Mouse (Mus musculus): ENCODE data around the gene Pwwp2a. TPM values are rescaled to one million over a fixed set of nuclear protein-coding genes. Genes with fewer than 3 reads are reported as not detected.

Gene Pwwp2a
- 28.8 and 33.4 TPM in 2 replicates for polyA plus RNA-seq (2015; fragmentation: Nextera tagmentation; extraction: Ambion mirVana)

DNA sequence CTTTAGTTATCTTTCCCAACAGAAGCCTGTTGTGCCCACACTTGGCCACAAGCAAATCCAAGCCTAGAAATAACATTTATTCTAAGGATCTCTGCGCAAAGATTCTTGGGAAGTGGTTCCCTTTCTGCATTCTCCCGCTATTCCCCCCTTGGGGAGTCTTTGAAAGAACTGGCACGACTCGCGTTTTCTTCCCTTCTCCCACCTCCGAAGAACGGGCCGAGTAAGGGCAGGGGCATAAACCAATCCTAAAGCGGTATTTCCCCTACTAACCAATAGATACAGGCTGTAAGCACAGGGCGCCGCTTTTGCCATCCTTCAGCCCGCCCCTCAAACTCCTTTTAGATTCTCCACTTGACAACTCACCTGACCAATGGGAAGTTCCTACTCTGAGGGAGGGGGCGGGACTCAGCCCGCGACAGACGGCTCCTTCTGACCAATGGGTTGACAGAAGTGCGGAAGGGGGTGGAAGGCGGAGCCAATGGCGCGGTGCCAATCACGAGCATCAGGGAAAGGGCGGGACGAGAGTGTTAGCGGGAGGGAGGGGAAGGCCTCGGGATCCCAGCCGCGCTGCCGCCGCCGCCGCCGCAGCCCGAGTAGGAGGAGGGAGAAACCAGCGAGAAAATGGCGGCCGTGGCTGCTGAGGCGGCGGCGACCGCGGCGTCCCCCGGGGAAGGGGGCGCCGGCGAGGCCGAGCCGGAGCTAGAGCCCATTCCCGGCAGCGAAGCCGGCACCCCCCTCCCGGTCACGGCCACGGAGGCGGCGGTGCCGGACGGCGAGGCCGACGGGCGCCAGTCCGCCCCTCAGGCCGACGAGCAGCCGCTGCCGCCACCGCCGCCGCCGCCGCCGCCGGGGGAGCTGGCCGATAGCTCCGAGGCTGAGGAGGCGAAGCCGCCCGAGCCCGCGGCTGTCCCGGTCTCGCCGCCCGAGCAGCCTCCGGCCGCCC, at the start of gene Pwwp2a:
Pwwp2a (plus strand) TSS at position 527 of the 943 bp plus-strand sequence.
- WGBS, result under 1% methylated on average over 74 of the region's 87 CpGs
- peak within 1 kb of the TSS; percentile 70 for H3K4me3 ChIP-seq
- no peaks in the 10 kb centered on the region for H3K27me3 ChIP-seq
- peak within 1 kb of the TSS; percentile 61 for H3K4me2 ChIP-seq (replicated peaks)
- H3K27ac ChIP-seq (replicated peaks), result peak within 1 kb of the TSS; percentile 96
- peak within 1 kb of the TSS; percentile 92 for H3K9ac ChIP-seq (replicated peaks)
- ATAC-seq (replicated peaks), result peak; percentile 100
- no peaks in the 10 kb centered on the region for H3K9me3 ChIP-seq
- H3K4me1 ChIP-seq, result peaks cover 38% of the 10 kb centered on the region
- peaks cover 10% of the 10 kb centered on the region; the same call in 1 of the 2 replicates for H3K36me3 ChIP-seq

- no peak overlapping the region for H3K9ac ChIP-seq (replicated peaks)
- H3K4me1 ChIP-seq, result peaks cover 13% of the 10 kb centered on the region
- WGBS, result 65% methylated on average over 4 of the region's 4 CpGs
- H3K27me3 ChIP-seq, result no peaks in the 10 kb centered on the region
- no peaks in the 10 kb centered on the region for H3K9me3 ChIP-seq
- H3K27ac ChIP-seq (replicated peaks), result no peak overlapping the region
- no peak for ATAC-seq (replicated peaks)
- H3K4me2 ChIP-seq (replicated peaks), result no peak overlapping the region
- H3K36me3 ChIP-seq, result no peaks in the 10 kb centered on the region
- H3K4me3 ChIP-seq, result no peak overlapping the region
Measured at GRCm38 (mm10) chr11:43632566-43632965, 49.2 kb upstream of the Pwwp2a start.

GRCm38 (mm10) chr11:43633165-43633564, 48.6 kb upstream of the Pwwp2a start:
- WGBS, result 78% methylated on average over 6 of the region's 6 CpGs
- ATAC-seq (replicated peaks), result peak; percentile 35

DNA sequence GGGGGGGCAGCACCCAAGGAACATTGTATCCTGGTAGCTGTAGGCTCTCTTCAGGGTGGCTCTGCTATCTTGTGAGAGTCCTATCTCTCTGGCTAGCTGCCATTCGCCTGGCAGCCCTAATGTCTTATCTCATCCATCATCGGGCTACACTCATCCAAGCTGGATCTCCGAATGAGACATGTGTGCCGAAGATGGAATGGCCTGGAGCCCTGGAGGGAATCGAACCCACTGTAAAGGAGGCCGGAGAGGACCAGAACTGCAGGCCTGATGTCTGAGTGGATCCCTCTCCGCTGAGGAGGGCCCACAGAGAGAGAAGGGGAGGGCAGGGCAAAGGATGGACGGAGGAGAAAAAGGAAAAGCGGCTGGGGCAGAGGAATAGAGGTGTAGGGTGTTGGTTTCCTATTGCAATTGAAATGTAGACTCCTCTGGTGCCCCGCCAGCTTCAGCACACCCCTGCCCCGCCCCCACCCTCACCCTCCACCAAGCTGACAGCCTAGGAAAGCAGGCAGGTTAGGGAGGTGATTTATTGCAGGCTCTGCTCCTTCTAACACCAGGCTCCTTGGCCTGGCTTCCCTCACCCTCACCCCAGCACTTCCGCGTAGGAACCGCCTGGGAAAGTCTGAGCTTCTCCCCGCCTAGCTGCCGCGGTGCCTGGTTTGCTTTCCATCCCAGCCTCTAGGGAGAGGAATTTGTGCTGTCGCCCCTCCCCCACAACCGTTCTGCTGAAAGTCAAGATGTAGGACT, 48.0 kb upstream of the Pwwp2a start:
- 30% methylated on average over 19 of the region's 19 CpGs for WGBS

More at GRCm38 (mm10) chr11:43633165-43633564, 48.6 kb upstream of the Pwwp2a start:
- Histone ChIP-seq H3K9me3 (no peaks in the 10 kb centered on the region), H3K27me3 (no peaks in the 10 kb centered on the region), H3K4me2 (replicated peaks) (no peak overlapping the region), H3K4me3 (no peak overlapping the region), H3K27ac (replicated peaks) (no peak overlapping the region), H3K4me1 (peaks cover 13% of the 10 kb centered on the region), H3K36me3 (no peaks in the 10 kb centered on the region), H3K9ac (replicated peaks) (no peak overlapping the region)

DNA sequence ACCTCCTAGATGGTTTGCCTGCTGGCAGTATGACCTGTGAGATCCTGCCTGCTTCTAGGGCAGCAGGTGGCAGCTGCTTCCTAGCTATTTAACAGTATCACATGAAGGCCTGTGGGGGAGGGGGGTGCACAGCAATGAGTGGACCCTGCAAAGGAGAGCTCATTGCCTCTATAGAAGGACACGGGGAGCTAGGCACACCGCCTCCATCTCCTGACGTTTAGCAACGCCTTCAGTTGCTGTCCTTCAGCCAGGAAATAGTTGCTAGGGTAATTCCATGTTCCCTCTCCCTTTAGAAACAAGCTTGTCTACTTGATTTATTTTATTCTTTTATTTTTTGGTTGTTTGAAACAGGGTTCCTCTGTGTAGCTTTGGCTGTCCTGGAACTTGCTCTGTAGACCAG, 45.0 kb upstream of the Pwwp2a start:
- Histone ChIP-seq H3K4me3 (no peak overlapping the region), H3K27me3 (no peaks in the 10 kb centered on the region), H3K27ac (replicated peaks) (no peak overlapping the region), H3K4me1 (peaks cover 13% of the 10 kb centered on the region), H3K36me3 (no peaks in the 10 kb centered on the region), H3K9me3 (no peaks in the 10 kb centered on the region), H3K9ac (replicated peaks) (no peak overlapping the region), H3K4me2 (replicated peaks) (no peak overlapping the region)
- ATAC-seq (replicated peaks), result no peak
- 75% methylated on average over 4 of the region's 4 CpGs for WGBS

More for the DNA sequence above, 48.0 kb upstream of the Pwwp2a start:
- peaks cover 13% of the 10 kb centered on the region for H3K4me1 ChIP-seq
- H3K27ac ChIP-seq (replicated peaks), result no peak overlapping the region
- H3K27me3 ChIP-seq, result no peaks in the 10 kb centered on the region
- peak; percentile 67 for ATAC-seq (replicated peaks)
- H3K9ac ChIP-seq (replicated peaks), result no peak overlapping the region
- H3K9me3 ChIP-seq, result no peaks in the 10 kb centered on the region
- no peaks in the 10 kb centered on the region for H3K36me3 ChIP-seq
- H3K4me2 ChIP-seq (replicated peaks), result peak overlapping the region; percentile 27; the same call in 1 of the 2 replicates
- 0 out of 2 replicates have a peak overlapping the region, but pooled peaks have one; percentile 8 for H3K4me3 ChIP-seq

DNA sequence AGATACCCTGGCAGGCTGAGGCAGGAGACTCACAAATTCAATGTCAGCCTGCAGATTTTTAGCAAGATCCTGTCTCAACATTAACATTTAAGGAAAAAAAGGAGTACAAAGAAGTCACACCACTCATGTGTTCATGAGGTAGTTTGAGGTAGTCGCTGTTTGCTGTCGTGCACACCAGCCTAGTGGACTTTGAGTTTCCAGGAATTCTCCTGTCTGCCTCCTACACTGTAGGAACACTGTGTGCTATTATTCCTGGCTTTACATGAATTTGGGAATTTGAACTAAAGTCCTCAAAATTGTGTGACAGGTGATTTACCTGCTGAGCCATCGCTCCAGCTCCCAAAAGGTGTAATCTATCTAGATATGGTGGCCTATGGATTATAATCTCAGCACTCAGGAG, 43.3 kb upstream of the Pwwp2a start:
- Histone ChIP-seq H3K9ac (replicated peaks) (no peak overlapping the region), H3K4me2 (replicated peaks) (no peak overlapping the region), H3K36me3 (no peaks in the 10 kb centered on the region), H3K27ac (replicated peaks) (no peak overlapping the region), H3K4me3 (no peak overlapping the region), H3K27me3 (no peaks in the 10 kb centered on the region), H3K9me3 (no peaks in the 10 kb centered on the region), H3K4me1 (peaks cover 14% of the 10 kb centered on the region)
- WGBS, result 96% methylated on average over 3 of the region's 3 CpGs
- no peak for ATAC-seq (replicated peaks)

GRCm38 (mm10) chr11:43643180-43643591, 38.6 kb upstream of the Pwwp2a start:
- Histone ChIP-seq H3K4me3 (no peak overlapping the region), H3K27me3 (no peaks in the 10 kb centered on the region), H3K9me3 (no peaks in the 10 kb centered on the region), H3K4me2 (replicated peaks) (0 out of 2 replicates have a peak overlapping the region, but pooled peaks have one; percentile 9), H3K27ac (replicated peaks) (peak overlapping the region; percentile 67), H3K4me1 (peaks cover 16% of the 10 kb centered on the region), H3K36me3 (no peaks in the 10 kb centered on the region), H3K9ac (replicated peaks) (no peak overlapping the region)
- peak; percentile 94 for ATAC-seq (replicated peaks)
- WGBS, result 7% methylated on average over 2 of the region's 2 CpGs

- H3K36me3 ChIP-seq, result no peaks in the 10 kb centered on the region
- no peaks in the 10 kb centered on the region for H3K27me3 ChIP-seq
- no peak overlapping the region for H3K27ac ChIP-seq (replicated peaks)
- H3K4me1 ChIP-seq, result peaks cover 16% of the 10 kb centered on the region
- no peak for ATAC-seq (replicated peaks)
- no peak overlapping the region for H3K4me2 ChIP-seq (replicated peaks)
- WGBS, result 86% methylated on average over 3 of the region's 3 CpGs
- no peaks in the 10 kb centered on the region for H3K9me3 ChIP-seq
- no peak overlapping the region for H3K4me3 ChIP-seq
- H3K9ac ChIP-seq (replicated peaks), result no peak overlapping the region
Measured at GRCm38 (mm10) chr11:43645286-43645685, 36.5 kb upstream of the Pwwp2a start.

DNA sequence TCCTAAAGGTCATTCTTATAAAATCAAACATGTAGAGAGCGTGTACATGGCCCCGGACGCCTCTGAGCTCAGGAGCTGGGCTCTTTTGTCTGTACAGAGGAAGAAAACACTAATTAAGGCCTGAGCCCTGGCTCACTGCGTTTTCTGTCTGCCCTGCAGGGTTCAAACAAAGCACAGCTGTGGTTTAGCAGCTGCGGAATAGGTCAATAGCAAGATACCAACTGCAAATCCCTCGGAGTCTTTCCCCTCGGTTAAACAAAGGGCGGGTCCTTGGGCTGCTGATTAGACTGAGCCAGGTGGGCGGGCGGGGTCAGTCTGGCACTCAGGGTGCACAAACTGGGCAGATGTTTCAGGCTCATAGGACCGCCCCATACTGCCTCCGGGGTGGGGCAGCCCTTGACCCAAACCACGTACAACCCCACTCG, 28.7 kb upstream of the Pwwp2a start:
- Histone ChIP-seq H3K27ac (replicated peaks) (no peak overlapping the region), H3K27me3 (no peaks in the 10 kb centered on the region), H3K36me3 (no peaks in the 10 kb centered on the region), H3K9ac (replicated peaks) (no peak overlapping the region), H3K4me2 (replicated peaks) (no peak overlapping the region), H3K4me3 (no peak overlapping the region), H3K9me3 (no peaks in the 10 kb centered on the region), H3K4me1 (peaks cover 5% of the 10 kb centered on the region)
- ATAC-seq (replicated peaks), result peak; percentile 57; the same call in 1 of the 2 replicates
- WGBS, result 8% methylated on average over 14 of the region's 14 CpGs

DNA sequence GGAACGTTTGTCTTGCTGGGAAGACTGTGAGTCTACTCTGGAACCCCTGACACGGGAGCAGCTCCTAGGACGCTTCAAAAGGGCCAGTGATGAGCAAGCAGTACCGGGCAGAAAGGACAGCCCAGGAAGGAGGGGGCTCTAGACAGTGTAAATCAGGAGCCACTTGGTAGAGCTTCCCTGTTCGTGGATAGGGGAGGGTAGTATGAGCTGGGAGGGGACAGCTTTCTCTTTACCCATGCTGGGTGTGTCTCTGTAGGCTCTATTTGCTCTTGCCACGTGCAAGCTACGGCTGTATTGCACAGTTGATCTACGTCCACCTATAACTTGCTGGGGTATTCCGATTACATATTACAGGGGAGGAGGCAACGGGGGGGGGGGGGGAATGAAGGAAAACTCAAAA, 25.3 kb upstream of the Pwwp2a start:
- H3K4me3 ChIP-seq, result no peak overlapping the region
- H3K36me3 ChIP-seq, result no peaks in the 10 kb centered on the region
- 81% methylated on average over 10 of the region's 10 CpGs for WGBS
- H3K27me3 ChIP-seq, result no peaks in the 10 kb centered on the region
- no peak for ATAC-seq (replicated peaks)
- H3K9ac ChIP-seq (replicated peaks), result no peak overlapping the region
- no peaks in the 10 kb centered on the region for H3K9me3 ChIP-seq
- H3K4me1 ChIP-seq, result peaks cover 5% of the 10 kb centered on the region
- no peak overlapping the region for H3K27ac ChIP-seq (replicated peaks)
- H3K4me2 ChIP-seq (replicated peaks), result no peak overlapping the region

GRCm38 (mm10) chr11:43658010-43658409, 23.8 kb upstream of the Pwwp2a start:
- Histone ChIP-seq H3K36me3 (no peaks in the 10 kb centered on the region), H3K9me3 (no peaks in the 10 kb centered on the region), H3K27me3 (no peaks in the 10 kb centered on the region), H3K27ac (replicated peaks) (no peak overlapping the region), H3K4me2 (replicated peaks) (no peak overlapping the region), H3K9ac (replicated peaks) (no peak overlapping the region), H3K4me1 (peaks cover 3% of the 10 kb centered on the region), H3K4me3 (no peak overlapping the region)
- ATAC-seq (replicated peaks), result no peak
- 97% methylated on average over 1 of the region's 1 CpGs for WGBS

All from forebrain, embryonic 15.5 days (tissue).